Mouse (Mus musculus) heart, postnatal 36 days (tissue): ENCODE data around the gene Snx21. TPM values are rescaled to one million over a fixed set of nuclear protein-coding genes. Genes with fewer than 3 reads are reported as not detected.

Experiments
- DNase-seq, 2 experiments: peaks; one replicate each; pipeline ENCODE4 v3.0.0; 2021 to 2022
- intact Hi-C: fragments of 180-260 bp; cut with DNase I; formaldehyde crosslinking; loops from one replicate; pipeline ENCODE4 v1.15.1; 2025
- total RNA-seq, 2 experiments: library from RNA; stranded (reverse); gene quantifications; 2 replicates each; pipeline ENCODE4 v1.2.3; 2021

The Snx21 gene
- total RNA-seq, 2 experiments from 2014 or later, result 23.4 to 29.0 TPM

GRCm38 (mm10) chr2:164769258-164770037 lies 16.2 kb upstream of the Snx21 start, which contains the start of gene Ube2c:
TSS of gene Ube2c (plus strand) at chr2:164769898.
- intact Hi-C loops, result no loop called here

DNA sequence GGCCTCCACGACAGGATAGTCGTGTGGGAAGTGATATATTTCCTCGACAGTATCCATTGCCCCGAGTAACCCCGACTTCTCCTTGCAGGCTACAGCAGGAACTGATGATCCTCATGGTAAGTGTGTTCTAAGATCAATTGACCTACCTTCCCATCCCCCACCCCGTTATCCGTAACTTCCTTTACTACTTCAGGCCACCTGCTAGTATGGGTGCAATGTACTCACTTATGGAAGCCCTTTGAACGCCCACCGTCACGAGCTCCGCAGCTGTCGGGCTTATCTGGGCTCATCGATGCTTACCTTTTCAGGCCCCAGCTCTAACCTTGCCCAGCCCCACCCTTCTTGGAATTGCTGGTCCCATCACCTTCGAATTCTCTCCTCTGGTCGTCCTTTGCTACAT lies 15.3 kb upstream of the Snx21 start:
- intact Hi-C loops, result no loop called here

More at GRCm38 (mm10) chr2:164769258-164770037, 16.2 kb upstream of the Snx21 start, which contains the start of gene Ube2c:
- DNase-seq, result peak; percentile 96 to 97

GRCm38 (mm10) chr2:164771123-164771522 lies 14.5 kb upstream of the Snx21 start:
- intact Hi-C loops, result no loop called here
- DNase-seq, result no peak

More for the DNA sequence above, 15.3 kb upstream of the Snx21 start:
- no peak for DNase-seq

GRCm38 (mm10) chr2:164773229-164773988 lies 12.2 kb upstream of the Snx21 start:
- no peak for DNase-seq

GRCm38 (mm10) chr2:164773989-164774364 lies 11.6 kb upstream of the Snx21 start:
- intact Hi-C loops, result no loop called here
- no peak for DNase-seq

More at GRCm38 (mm10) chr2:164773229-164773988, 12.2 kb upstream of the Snx21 start:
- intact Hi-C loops, result no loop called here

DNA sequence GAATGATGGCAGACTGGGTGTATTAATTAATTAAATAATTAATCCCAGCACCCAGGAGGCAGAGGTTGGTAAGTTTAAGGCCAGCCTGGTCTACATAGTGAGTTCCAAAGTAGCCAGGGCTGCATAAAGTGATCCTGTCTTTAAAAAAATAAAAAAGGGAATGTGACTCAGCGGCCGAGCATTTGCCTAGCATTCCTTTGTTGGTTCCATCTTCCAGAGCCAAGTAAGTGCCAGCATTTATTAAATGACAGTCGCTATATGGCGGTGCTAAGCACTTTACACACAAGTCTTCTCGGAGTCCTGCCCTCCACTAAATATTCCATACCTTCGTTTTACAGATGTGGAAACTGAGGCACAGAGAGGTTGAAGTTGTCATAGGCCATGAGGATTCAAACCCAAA lies 9.5 kb upstream of the Snx21 start:
- intact Hi-C loops, result no loop called here
- DNase-seq, result no peak

- intact Hi-C loops, result no loop called here
- no peak for DNase-seq
These were observed 8.8 kb upstream of the Snx21 start for GRCm38 (mm10) chr2:164776801-164777200.

DNA sequence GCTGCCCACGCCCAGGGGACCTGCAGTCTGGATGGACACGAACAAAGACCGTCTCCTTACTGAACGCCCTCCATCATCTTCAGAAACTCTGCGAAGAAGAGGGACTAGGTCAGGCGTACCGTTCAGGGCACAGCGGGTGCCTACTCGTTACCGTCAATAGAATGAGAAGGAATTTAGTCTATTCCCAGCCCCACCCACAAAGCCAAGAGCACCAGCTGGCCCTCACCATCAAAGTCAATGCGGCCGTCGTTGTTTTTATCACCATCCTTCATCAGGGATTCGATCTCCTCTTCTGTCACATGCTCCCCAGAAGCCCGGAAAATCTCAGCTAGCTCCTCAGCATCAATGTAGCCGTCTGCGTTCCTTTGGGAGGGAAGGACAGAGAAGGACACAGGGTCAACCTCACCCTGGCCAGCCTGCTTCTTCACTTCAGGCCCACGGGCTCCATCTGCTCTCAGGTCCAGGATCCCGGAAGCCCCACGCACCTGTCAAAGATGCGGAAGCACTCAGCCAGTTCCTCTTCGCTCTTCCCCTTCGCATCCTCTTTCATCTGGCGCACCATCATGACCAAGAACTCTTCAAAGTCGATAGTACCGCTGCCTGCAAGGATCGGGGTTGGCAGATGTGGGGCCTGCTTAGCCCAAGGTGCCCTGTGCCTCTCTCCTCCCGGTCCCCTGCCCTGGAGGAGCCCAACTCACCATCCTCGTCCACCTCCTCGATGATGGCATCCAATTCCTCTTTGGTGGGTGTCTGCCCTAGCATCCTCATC lies 8.2 kb upstream of the Snx21 start:
- intact Hi-C loops, result no loop called here
- no peak for DNase-seq

GRCm38 (mm10) chr2:164778015-164778287 lies 7.7 kb upstream of the Snx21 start:
- no peak for DNase-seq
- intact Hi-C loops, result no loop called here

DNA sequence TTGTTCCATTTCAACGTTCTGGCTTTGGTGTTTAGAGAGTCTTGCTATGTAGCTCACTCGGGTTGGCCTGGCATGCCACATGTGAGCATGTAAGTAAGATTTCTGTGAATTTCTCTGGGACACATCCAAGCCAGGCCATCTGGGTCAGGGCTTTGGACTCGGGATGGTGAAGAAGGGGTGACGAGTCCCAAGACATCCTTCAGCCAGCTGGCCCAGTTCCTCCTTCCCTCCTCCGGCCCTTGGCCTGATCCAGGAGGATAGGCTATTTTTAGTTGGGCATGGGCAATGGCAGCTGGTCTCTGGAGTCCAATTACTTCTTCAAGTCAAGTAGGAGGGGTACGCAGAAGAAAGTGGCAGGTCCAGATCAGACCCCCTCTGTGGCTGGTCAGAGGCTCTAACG lies 6.8 kb upstream of the Snx21 start:
- intact Hi-C loops, result no loop called here
- DNase-seq, result no peak

DNA sequence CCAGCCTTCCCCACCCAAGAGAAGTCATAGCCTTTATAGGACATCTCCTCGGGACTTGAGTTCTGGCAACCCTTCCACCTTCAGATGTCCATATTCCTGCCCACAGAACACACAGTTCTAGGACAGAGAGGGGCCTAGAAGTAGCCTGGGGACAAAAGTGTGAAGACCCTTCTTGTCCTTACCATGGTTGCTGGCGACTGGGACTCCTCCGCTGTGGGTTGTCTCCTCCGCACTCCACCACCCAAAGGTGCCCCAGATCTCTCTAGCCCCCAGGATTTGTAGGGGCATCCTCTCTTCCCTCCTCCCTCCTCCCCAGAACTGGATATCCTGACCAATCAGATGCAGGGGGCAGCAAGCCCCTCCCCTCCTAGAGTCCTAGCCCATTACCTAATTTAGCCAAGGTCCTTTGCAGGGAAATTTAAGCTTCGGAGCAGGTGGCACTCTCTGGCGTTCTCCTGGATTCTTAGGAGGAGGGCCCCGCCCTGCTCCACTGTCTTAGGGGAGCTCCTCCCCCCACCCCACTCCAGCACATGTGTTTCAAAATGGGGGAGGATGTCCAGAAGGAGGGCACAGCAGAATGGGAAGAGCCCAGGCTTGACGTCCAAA lies 6.0 kb upstream of the Snx21 start, which contains the start of gene Tnnc2:
TSS of gene Tnnc2 (minus strand) at position 487 of the 606 bp plus-strand sequence.
- intact Hi-C loops, result no loop called here
- DNase-seq, result no peak

GRCm38 (mm10) chr2:164781876-164782275 lies 3.7 kb upstream of the Snx21 start:
- intact Hi-C loops, result no loop called here
- no peak for DNase-seq

- no peak for DNase-seq
- intact Hi-C loops, result no loop called here
These were observed 1.6 kb upstream of the Snx21 start for GRCm38 (mm10) chr2:164783926-164784581.

DNA sequence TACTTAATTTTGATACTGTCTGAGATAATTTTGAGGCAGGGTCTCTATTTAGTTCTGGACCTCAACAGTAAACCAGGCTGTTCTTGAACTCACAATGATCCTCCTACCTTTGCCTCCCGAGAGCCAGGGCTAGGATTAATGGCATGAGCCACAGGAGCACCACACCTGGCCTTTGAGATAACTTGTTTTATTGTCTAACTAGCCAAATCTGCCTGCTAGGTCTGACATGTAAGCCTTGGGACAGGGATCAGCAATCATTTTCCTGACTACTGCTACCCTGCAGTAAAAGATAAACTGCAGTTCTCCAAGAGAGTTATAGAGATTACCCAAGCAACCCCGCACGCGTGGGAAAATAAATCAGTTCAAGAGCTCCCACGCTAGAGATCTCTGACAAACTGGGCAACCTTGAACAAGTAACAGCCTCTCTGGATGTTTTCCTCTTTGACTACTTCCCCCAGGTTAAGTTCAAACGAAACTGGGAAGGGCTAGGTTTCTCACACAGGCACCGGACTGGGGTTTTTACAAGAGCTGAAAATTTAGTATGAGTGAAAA lies 678 bp upstream of the Snx21 start:
- intact Hi-C loops, result no loop called here
- DNase-seq, result peak in 1 of 2 experiments; percentile 8

GRCm38 (mm10) chr2:164786388-164786885 lies 814 bp downstream of the Snx21 start:
- intact Hi-C loops, result no loop called here
- no peak for DNase-seq

DNA sequence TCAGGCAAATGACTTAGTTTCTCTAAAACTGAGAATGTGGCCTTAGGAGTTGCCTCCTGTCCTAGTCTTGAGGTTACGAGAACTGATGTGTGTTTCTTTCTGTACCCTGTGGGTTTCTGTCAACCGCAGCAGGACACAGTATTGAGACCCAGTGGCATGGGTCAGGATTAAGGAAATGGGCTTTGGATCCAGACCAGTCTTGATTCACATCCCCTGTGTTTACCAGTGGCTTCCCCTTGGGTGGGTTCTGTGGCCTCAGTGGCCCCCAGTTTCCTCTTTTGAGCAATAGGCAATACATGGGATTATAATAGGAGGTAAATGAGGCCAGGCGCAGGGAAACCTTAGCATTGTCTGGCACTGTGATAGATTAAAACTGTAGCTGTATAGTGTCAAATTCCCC lies 1.4 kb downstream of the Snx21 start:
- intact Hi-C loops, result no loop called here
- no peak for DNase-seq

DNA sequence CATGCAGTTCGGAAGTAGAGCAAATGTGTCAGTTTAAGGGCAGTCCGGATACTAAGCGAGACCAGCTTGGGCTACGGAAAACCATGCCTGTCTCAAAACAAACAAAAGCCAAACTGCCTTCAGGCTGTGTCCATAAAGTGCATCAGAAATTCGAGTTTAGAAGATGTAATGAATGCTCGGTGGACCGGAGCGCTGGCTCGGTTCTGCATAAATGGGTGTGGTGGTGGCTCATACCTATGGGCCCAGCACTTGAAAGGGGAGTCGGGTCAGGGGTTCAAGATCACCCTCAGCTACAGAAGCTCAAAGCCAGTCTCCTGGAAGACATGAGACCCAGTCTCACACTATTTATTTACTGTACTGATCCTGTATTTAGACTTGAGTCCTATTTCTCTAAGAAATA lies 2.2 kb downstream of the Snx21 start:
- no peak for DNase-seq
- intact Hi-C loops, result no loop called here

- intact Hi-C loops, result no loop called here
- DNase-seq, result no peak
These were observed 2.8 kb downstream of the Snx21 start for GRCm38 (mm10) chr2:164788411-164788810.

DNA sequence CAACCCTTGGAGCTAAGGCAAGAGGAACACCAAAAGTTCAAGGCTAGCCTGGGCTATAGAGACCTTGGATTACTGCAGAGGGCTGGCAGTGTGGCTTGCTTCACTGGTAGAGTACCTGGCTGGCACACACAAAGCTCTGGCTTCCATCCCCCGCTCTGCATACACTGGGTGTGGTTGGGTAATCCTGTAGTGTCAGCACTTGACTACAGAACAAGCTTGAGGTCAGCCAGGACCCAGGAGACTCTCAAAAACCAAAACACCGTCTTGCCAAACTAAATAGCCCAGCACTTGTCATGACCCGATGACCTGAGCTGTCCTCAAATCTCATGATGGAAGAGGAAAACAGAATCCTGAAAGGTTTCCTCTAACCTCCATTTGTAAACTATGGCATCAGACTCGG lies 4.8 kb downstream of the Snx21 start:
- DNase-seq, result no peak
- intact Hi-C loops, result no loop called here

- no peak for DNase-seq
- intact Hi-C loops, result no loop called here
These were observed 6.2 kb downstream of the Snx21 start for GRCm38 (mm10) chr2:164791841-164792261.
